Mouse (Mus musculus) hindbrain, embryonic 16.5 days (tissue): Measurements from ENCODE around the gene A430005L14Rik. TPM values are rescaled to one million over a fixed set of nuclear protein-coding genes. Genes with fewer than 3 reads are reported as not detected.

Experiments used
- ATAC-seq: fragments of 200-750 bp; cut with Nextera tagmentation; 2 replicates; pipeline ENCODE4 v1.8.0; 2017; ENCODE audit warnings: moderate TSS enrichment, moderate library complexity
- H3K27ac ChIP-seq: fragments of 300-500 bp; sonication (generic); 2 replicates; pipeline ENCODE4 v1.5.1; 2014; ENCODE audit warnings: low read depth, mild to moderate bottlenecking, control low read depth, low read length, moderate library complexity
- H3K27me3 ChIP-seq: fragments of 300-500 bp; sonication (generic); replicated peaks from 2 replicates; pipeline ENCODE4 v1.6.1; 2014; ENCODE audit warnings: low read length; ENCODE audit not compliant: control insufficient read depth, insufficient read depth
- H3K36me3 ChIP-seq: fragments of 300-500 bp; sonication (generic); 2 replicates; pipeline ENCODE4 v1.6.1; 2014; ENCODE audit warnings: mild to moderate bottlenecking, low read length, moderate library complexity, mixed read lengths; ENCODE audit not compliant: control insufficient read depth, insufficient read depth
- H3K4me1 ChIP-seq: fragments of 300-500 bp; sonication (generic); 2 replicates; pipeline ENCODE4 v1.6.1; 2014; ENCODE audit warnings: low read depth, low read length; ENCODE audit not compliant: control insufficient read depth, insufficient read depth
- H3K4me2 ChIP-seq: fragments of 300-500 bp; sonication (generic); 2 replicates; pipeline ENCODE4 v1.6.1; 2014; ENCODE audit warnings: mild to moderate bottlenecking, low read length, control low read depth, moderate library complexity
- H3K4me3 ChIP-seq: fragments of 300-500 bp; sonication (generic); 2 replicates; pipeline ENCODE4 v1.5.1; 2014; ENCODE audit warnings: mild to moderate bottlenecking, low read length, control low read depth, moderate library complexity
- H3K9ac ChIP-seq: fragments of 300-500 bp; sonication (generic); 2 replicates; pipeline ENCODE4 v1.6.1; 2014; ENCODE audit warnings: low read depth, mild to moderate bottlenecking, control low read depth, low read length, moderate library complexity
- H3K9me3 ChIP-seq: fragments of 300-500 bp; sonication (generic); 2 replicates; pipeline ENCODE4 v1.6.1; 2014; ENCODE audit warnings: mild to moderate bottlenecking, low read length, moderate library complexity; ENCODE audit not compliant: control insufficient read depth
- WGBS: fragments of 180-500 bp; shearing (Covaris S2); extraction: QIAGEN DNeasy Blood & Tissue Kit; methylation state at CpG from one replicate; pipeline ENCODE4 v1.1.7; 2014; 5-methylcytosine and 5-hydroxymethylcytosine counted together
- polyA plus RNA-seq: library from polyadenylated mRNA; unstranded; fragments of >200 nt; fragmentation: Nextera tagmentation; extraction: Ambion mirVana; gene quantifications from 2 replicates; pipeline ENCODE4 v1.2.1, GENCODE M21; 2015

A430005L14Rik gene
- polyA plus RNA-seq, 1 experiment from 2014 or later = 55.5 TPM

- Histone ChIP-seq H3K27ac (no peak overlapping the region), H3K4me3 (no peak overlapping the region), H3K4me2 (no peak overlapping the region), H3K9ac (no peak overlapping the region), H3K27me3 (no peaks in the 10 kb centered on the region), H3K36me3 (peaks cover 49% of the 10 kb centered on the region), H3K9me3 (no peaks in the 10 kb centered on the region), H3K4me1 (no peaks in the 10 kb centered on the region)
- ATAC-seq = no peak
- 91% methylated on average over 10 of the region's 10 CpGs for WGBS
These were observed 35.7 kb downstream of the A430005L14Rik start for GRCm38 (mm10) chr4:153992715-153993114.

- no peaks in the 10 kb centered on the region for H3K27me3 ChIP-seq
- no peak overlapping the region for H3K9ac ChIP-seq
- H3K4me3 ChIP-seq = no peak overlapping the region
- H3K27ac ChIP-seq = no peak overlapping the region
- ATAC-seq = no peak
- no peaks in the 10 kb centered on the region for H3K9me3 ChIP-seq
- no peaks in the 10 kb centered on the region for H3K4me1 ChIP-seq
- 91% methylated on average over 8 of the region's 8 CpGs for WGBS
- H3K36me3 ChIP-seq = peaks cover 48% of the 10 kb centered on the region
- H3K4me2 ChIP-seq = no peak overlapping the region
These were observed 36.5 kb downstream of the A430005L14Rik start for GRCm38 (mm10) chr4:153993505-153993904.

- no peak overlapping the region for H3K27ac ChIP-seq
- ATAC-seq = 0 out of 2 replicates have a peak, but pooled peaks have one; percentile 24
- peaks cover 25% of the 10 kb centered on the region for H3K36me3 ChIP-seq
- no peak overlapping the region for H3K4me3 ChIP-seq
- H3K9me3 ChIP-seq = no peaks in the 10 kb centered on the region
- WGBS = 81% methylated on average over 5 of the region's 5 CpGs
- H3K4me1 ChIP-seq = no peaks in the 10 kb centered on the region
- H3K27me3 ChIP-seq = no peaks in the 10 kb centered on the region
- H3K4me2 ChIP-seq = no peak overlapping the region
- H3K9ac ChIP-seq = no peak overlapping the region
These were observed 48.5 kb downstream of the A430005L14Rik start for GRCm38 (mm10) chr4:154005488-154005887.

- Histone ChIP-seq H3K4me1 (peaks cover 4% of the 10 kb centered on the region; the same call in 1 of the 2 replicates), H3K27me3 (no peaks in the 10 kb centered on the region), H3K36me3 (peaks cover 25% of the 10 kb centered on the region), H3K4me3 (no peak overlapping the region), H3K9ac (no peak overlapping the region), H3K4me2 (no peak overlapping the region), H3K27ac (no peak overlapping the region), H3K9me3 (no peaks in the 10 kb centered on the region)
- ATAC-seq = no peak
- WGBS = 96% methylated on average over 6 of the region's 6 CpGs
These were observed 49.2 kb downstream of the A430005L14Rik start for GRCm38 (mm10) chr4:154006264-154006663.

GRCm38 (mm10) chr4:154007759-154008158, 50.7 kb downstream of the A430005L14Rik start:
- Histone ChIP-seq H3K9me3 (no peaks in the 10 kb centered on the region), H3K4me3 (no peak overlapping the region), H3K27ac (no peak overlapping the region), H3K27me3 (no peaks in the 10 kb centered on the region), H3K9ac (no peak overlapping the region), H3K36me3 (peaks cover 25% of the 10 kb centered on the region), H3K4me2 (no peak overlapping the region), H3K4me1 (peaks cover 7% of the 10 kb centered on the region)
- WGBS = 83% methylated on average over 4 of the region's 4 CpGs
- ATAC-seq = no peak

GRCm38 (mm10) chr4:154010907-154011645, 54.0 kb downstream of the A430005L14Rik start:
- peaks cover 16% of the 10 kb centered on the region for H3K36me3 ChIP-seq
- no peaks in the 10 kb centered on the region for H3K27me3 ChIP-seq
- peaks cover 20% of the 10 kb centered on the region for H3K4me1 ChIP-seq
- H3K9ac ChIP-seq = peak overlapping the region; percentile 93
- H3K4me2 ChIP-seq = peak overlapping the region; percentile 96
- ATAC-seq = peak; percentile 67; the same call in 1 of the 2 replicates
- H3K27ac ChIP-seq = peak overlapping the region; percentile 65; the same call in 1 of the 2 replicates
- no peaks in the 10 kb centered on the region for H3K9me3 ChIP-seq
- H3K4me3 ChIP-seq = peak overlapping the region; percentile 98
- 28% methylated on average over 13 of the region's 13 CpGs for WGBS

Other genes with a start within 250 kb of the A430005L14Rik start
- 8.5 and 9.6 TPM in 2 replicates for gene Dffb, start 17.9 kb downstream of the A430005L14Rik start, polyA plus RNA-seq
- 16.5 and 17.1 TPM in 2 replicates for gene Cep104, start 18.0 kb downstream of the A430005L14Rik start, polyA plus RNA-seq
- 12.8 and 15.8 TPM in 2 replicates for gene Lrrc47, start 54.5 kb downstream of the A430005L14Rik start, polyA plus RNA-seq
- gene Smim1, start 69.0 kb downstream of the A430005L14Rik start, polyA plus RNA-seq = 13.9 and 14.9 TPM in 2 replicates
- gene Ccdc27, start 85.4 kb downstream of the A430005L14Rik start, polyA plus RNA-seq = not detected in 2 replicates
- 0.84 and 1.3 TPM in 2 replicates for gene Trp73, start 183.0 kb downstream of the A430005L14Rik start, polyA plus RNA-seq
- 45.2 and 45.4 TPM in 2 replicates for gene Wrap73, start 185.1 kb downstream of the A430005L14Rik start, polyA plus RNA-seq
- 227 and 242 TPM in 2 replicates for gene Tprgl, start 203.4 kb downstream of the A430005L14Rik start, polyA plus RNA-seq
- gene Megf6, start 213.5 kb downstream of the A430005L14Rik start, polyA plus RNA-seq = 10.3 and 11.0 TPM in 2 replicates